Mouse (Mus musculus) heart, postnatal 0 days (tissue): ENCODE data around the gene Pak4. TPM values are rescaled to one million over a fixed set of nuclear protein-coding genes. Genes with fewer than 3 reads are reported as not detected.

Experiments
- ATAC-seq: fragments of 200-750 bp; cut with Nextera tagmentation; 2 replicates; pipeline ENCODE4 v1.8.0; 2017; ENCODE audit warnings: low read depth, moderate number of reproducible peaks, moderate library complexity; ENCODE audit not compliant: insufficient read depth
- DNase-seq: peaks from one replicate; pipeline ENCODE4 v3.0.0-alpha.2; 2016; ENCODE audit warnings: low spot score
- H3K27ac ChIP-seq: fragments of 300-500 bp; sonication (generic); 2 replicates; pipeline ENCODE4 v1.5.1; 2014; ENCODE audit warnings: low read depth, mild to moderate bottlenecking
- H3K27me3 ChIP-seq: fragments of 300-500 bp; sonication (generic); 2 replicates; pipeline ENCODE4 v1.6.1; 2014; ENCODE audit warnings: low read length, mixed read lengths; ENCODE audit not compliant: control insufficient read depth, insufficient read depth
- H3K36me3 ChIP-seq: fragments of 300-500 bp; sonication (generic); replicated peaks from 2 replicates; pipeline ENCODE4 v1.6.1; 2014; ENCODE audit warnings: low read length, mixed read lengths; ENCODE audit not compliant: control insufficient read depth, insufficient read depth
- H3K4me1 ChIP-seq: fragments of 300-500 bp; sonication (generic); 2 replicates; pipeline ENCODE4 v1.6.1; 2014; ENCODE audit warnings: antibody characterized with exemption; ENCODE audit not compliant: control insufficient read depth, insufficient read depth
- H3K4me2 ChIP-seq: fragments of 300-500 bp; sonication (generic); 2 replicates; pipeline ENCODE4 v1.6.1; 2014; ENCODE audit warnings: low read depth, mild to moderate bottlenecking, low read length, moderate library complexity
- H3K4me3 ChIP-seq: fragments of 300-500 bp; sonication (generic); 2 replicates; pipeline ENCODE4 v1.5.1; 2014; ENCODE audit warnings: low read depth, low read length
- H3K9ac ChIP-seq: fragments of 300-500 bp; sonication (generic); replicated peaks from 2 replicates; pipeline ENCODE4 v1.6.1; 2014; ENCODE audit warnings: low read depth, low read length, mixed read lengths
- H3K9me3 ChIP-seq: fragments of 300-500 bp; sonication (generic); replicated peaks from 2 replicates; pipeline ENCODE4 v1.6.1; 2016; ENCODE audit warnings: low read length; ENCODE audit not compliant: control insufficient read depth
- CTCF ChIP-seq: IDR thresholded peaks from 2 replicates; pipeline ENCODE4 v1.5.1; 2016; ENCODE audit warnings: antibody characterized with exemption, control low read depth, low read depth
- EP300 ChIP-seq: IDR thresholded peaks from 2 replicates; pipeline ENCODE4 v1.6.1; 2016; ENCODE audit warnings: antibody characterized with exemption, low read depth
- WGBS: fragments of 180-500 bp; shearing (Covaris S2); extraction: QIAGEN DNeasy Blood & Tissue Kit; methylation state at CpG from one replicate; pipeline ENCODE4 v1.1.7; 2014; 5-methylcytosine and 5-hydroxymethylcytosine counted together
- polyA plus RNA-seq: library from polyadenylated mRNA; unstranded; fragments of >200 nt; fragmentation: Nextera tagmentation; extraction: Ambion mirVana; gene quantifications from 2 replicates; pipeline ENCODE4 v1.2.1, GENCODE M21; 2015
- total RNA-seq: library from RNA; depleted of rRNA; stranded (reverse); fragments of >200 nt; gene quantifications from 2 replicates; pipeline ENCODE4 v1.2.3, GENCODE M21; 2014; ENCODE audit warnings: low replicate concordance

Pak4 gene
- total and polyA plus RNA-seq, 2 experiments from 2014 or later: 11.3 to 12.7 TPM

DNA sequence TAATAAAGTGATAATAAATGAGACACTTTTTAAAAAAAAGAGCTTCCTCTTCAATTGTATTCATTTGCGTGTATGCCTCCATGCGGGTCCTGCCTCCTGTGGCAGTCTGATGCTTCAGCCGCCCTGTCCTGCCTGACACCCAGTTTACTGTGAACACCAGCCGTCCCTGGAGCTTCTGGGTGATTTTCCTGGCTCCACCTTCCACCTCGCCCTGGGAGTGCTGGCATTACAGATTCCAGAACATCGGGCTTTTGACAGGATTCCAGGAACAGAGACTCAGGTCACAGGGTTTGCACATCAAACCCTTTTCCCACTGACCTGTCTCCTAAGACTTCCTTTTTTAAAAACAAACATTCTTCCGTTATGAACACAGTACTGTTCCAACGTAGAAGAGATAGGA lies 39.5 kb upstream of the Pak4 start:
- Histone ChIP-seq H3K4me3 (no peak overlapping the region), H3K9ac (no peak overlapping the region), H3K9me3 (peaks cover 7% of the 10 kb centered on the region; the same call in 1 of the 2 replicates), H3K36me3 (no peaks in the 10 kb centered on the region), H3K27me3 (no peaks in the 10 kb centered on the region), H3K4me1 (no peaks in the 10 kb centered on the region), H3K4me2 (no peak overlapping the region), H3K27ac (no peak overlapping the region)
- ATAC-seq: no peak
- no peak for DNase-seq
- TF ChIP-seq EP300: no peak
- TF ChIP-seq CTCF: no peak
- WGBS: 7% methylated on average over 8 of the region's 8 CpGs

DNA sequence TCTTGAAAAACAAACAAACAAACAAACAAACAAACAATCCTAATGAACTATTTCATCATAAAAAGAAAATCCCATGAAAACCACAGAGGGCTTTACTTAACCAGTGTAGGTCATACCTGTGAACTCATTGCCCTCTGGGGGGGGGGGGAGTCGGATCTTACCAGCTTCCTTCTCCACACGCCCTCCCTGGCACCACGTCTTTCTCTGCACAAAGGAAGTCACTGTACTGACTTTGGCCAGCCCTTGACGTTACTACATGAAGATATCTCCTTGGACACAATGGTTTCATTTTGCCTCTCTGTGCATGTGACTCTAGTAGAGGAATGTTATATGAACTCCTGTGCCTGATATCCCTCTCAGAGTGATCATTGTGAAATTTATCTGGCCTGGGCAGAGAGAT lies 36.1 kb upstream of the Pak4 start:
- no peak overlapping the region for H3K4me2 ChIP-seq
- TF ChIP-seq CTCF: no peak
- no peak for TF ChIP-seq EP300
- no peaks in the 10 kb centered on the region for H3K4me1 ChIP-seq
- no peak overlapping the region for H3K27ac ChIP-seq
- 41% methylated on average over 4 of the region's 4 CpGs for WGBS
- no peak for ATAC-seq
- H3K9ac ChIP-seq: no peak overlapping the region
- H3K27me3 ChIP-seq: peaks cover 21% of the 10 kb centered on the region
- no peaks in the 10 kb centered on the region for H3K36me3 ChIP-seq
- peaks cover 7% of the 10 kb centered on the region; the same call in 1 of the 2 replicates for H3K9me3 ChIP-seq
- no peak overlapping the region for H3K4me3 ChIP-seq
- DNase-seq: no peak

DNA sequence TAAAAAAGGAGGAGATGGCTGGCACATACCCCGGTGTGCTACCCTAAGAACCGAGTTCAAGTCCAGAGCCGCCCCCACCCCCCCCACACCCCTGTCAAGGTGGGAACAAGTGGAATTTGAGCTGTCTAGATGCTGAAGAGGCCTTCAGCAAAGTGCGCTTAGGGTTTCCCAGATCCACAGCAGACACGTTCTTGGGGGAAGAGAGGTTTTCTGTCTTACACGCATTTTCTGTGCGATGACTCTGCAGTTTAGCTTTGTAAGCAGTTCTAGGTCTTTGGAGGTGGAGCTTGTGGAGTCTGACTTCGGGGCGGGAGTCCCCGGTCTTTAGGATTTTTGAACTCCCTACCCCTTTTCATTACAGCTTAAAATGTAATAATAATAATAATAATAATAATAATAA lies 33.1 kb upstream of the Pak4 start, which contains the start of gene Acp7:
Gene Acp7 (minus strand): TSS at position 260 of the 400 bp plus-strand sequence.
- Histone ChIP-seq H3K4me3 (no peak within 1 kb of the TSS), H3K4me2 (no peak within 1 kb of the TSS), H3K27ac (no peak within 1 kb of the TSS), H3K36me3 (no peaks in the 10 kb centered on the region), H3K4me1 (no peaks in the 10 kb centered on the region), H3K9me3 (peaks cover 7% of the 10 kb centered on the region; the same call in 1 of the 2 replicates), H3K27me3 (peaks cover 37% of the 10 kb centered on the region), H3K9ac (no peak within 1 kb of the TSS)
- TF ChIP-seq CTCF: no peak
- TF ChIP-seq EP300: no peak
- ATAC-seq (no peak), DNase-seq (no peak)
- WGBS: 26% methylated on average over 10 of the region's 10 CpGs

DNA sequence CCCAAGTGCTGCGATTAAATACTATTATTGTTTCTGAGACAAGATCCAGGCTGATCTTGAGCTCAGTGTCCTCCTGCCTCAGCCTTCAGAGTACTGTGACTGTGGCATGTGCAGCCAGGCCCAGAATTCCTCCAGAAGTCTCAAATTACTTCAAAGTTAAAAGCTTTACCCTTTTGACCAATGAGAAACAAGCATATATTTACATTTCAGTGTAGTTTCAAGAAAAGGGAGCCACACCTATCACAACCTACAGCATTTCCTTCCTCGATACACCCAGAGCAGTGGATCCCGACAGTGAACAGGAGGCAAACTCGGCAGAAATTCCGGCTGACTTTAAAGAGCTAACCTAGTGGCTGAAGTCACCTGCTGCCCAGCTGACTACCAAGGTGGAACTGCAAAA lies 26.8 kb upstream of the Pak4 start:
- Histone ChIP-seq H3K27ac (no peak overlapping the region), H3K4me1 (no peaks in the 10 kb centered on the region), H3K9me3 (no peaks in the 10 kb centered on the region), H3K9ac (no peak overlapping the region), H3K4me3 (no peak overlapping the region), H3K27me3 (peaks cover 23% of the 10 kb centered on the region), H3K4me2 (no peak overlapping the region), H3K36me3 (no peaks in the 10 kb centered on the region)
- DNase-seq (no peak), ATAC-seq (no peak)
- TF ChIP-seq EP300 (no peak), CTCF (no peak)
- 66% methylated on average over 5 of the region's 5 CpGs for WGBS

DNA sequence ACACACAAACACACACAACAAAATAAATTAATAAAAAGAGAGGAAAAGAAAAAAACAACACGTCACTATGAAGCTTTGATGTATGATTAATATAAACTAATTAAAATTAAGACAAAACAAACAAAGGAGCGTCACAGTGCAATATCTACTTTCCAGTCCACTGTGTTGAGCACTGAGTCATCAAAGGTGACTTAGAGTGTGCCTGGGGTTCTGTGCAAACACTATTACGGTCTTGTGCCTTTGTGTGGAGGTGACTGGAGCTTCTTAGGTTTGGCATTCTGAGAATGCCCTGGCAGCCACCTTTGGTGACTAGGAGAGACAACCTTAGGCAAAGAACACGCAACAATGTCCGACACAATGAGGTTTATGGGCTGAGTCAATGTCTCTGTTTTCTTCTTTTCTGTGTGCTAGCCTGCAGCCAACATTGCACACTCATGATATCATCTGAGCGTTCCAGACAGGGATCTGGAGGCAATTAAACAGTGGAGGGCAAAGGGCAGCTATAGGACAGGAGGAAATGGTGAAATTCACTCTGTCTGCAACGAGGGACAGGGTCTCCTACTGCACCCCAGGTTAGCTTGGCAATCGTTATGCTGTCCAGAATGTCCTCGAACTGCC lies 21.2 kb upstream of the Pak4 start:
- H3K4me1 ChIP-seq: no peaks in the 10 kb centered on the region
- TF ChIP-seq CTCF: no peak
- TF ChIP-seq EP300: no peak
- H3K27ac ChIP-seq: no peak overlapping the region
- 67% methylated on average over 9 of the region's 9 CpGs for WGBS
- DNase-seq (no peak), ATAC-seq (no peak)
- H3K9me3 ChIP-seq: no peaks in the 10 kb centered on the region
- H3K4me3 ChIP-seq: no peak overlapping the region
- no peaks in the 10 kb centered on the region for H3K36me3 ChIP-seq
- H3K4me2 ChIP-seq: no peak overlapping the region
- H3K9ac ChIP-seq: no peak overlapping the region
- H3K27me3 ChIP-seq: no peaks in the 10 kb centered on the region

DNA sequence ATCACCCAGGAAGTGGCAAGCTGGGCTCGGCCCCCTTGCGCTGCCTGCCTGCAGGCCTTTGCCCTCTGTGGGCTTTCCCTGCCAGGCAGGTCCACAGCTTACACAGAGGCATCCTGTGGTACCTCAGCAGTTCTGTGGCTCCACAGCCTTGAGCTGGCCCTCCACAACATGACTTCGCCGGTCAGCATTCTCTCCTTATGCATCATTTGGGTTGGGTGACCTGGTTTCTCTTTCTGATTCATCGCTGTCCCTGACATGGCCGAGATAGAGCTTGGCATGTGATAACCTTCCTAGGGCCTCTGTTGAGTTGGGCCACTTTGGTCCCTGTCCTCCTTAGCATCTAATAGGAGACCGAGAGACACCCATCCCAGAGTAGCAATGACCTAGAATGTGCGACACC lies 8.0 kb upstream of the Pak4 start:
- ATAC-seq: no peak
- WGBS: 73% methylated on average over 8 of the region's 8 CpGs
- H3K9me3 ChIP-seq: no peaks in the 10 kb centered on the region

More for the DNA sequence above, 8.0 kb upstream of the Pak4 start:
- Histone ChIP-seq H3K27me3 (no peaks in the 10 kb centered on the region), H3K27ac (no peak overlapping the region), H3K4me3 (no peak overlapping the region), H3K4me2 (no peak overlapping the region), H3K9ac (no peak overlapping the region), H3K36me3 (no peaks in the 10 kb centered on the region), H3K4me1 (no peaks in the 10 kb centered on the region)
- DNase-seq: no peak
- TF ChIP-seq EP300 (no peak), CTCF (no peak)
